Mouse (Mus musculus) heart, adult 2 months (tissue): Measurements from ENCODE around the gene Rab3ip.

Experiments used
- CTCF ChIP-seq: fragments of 200-600 bp; IDR thresholded peaks from 2 replicates; pipeline ENCODE4 v1.8.1; 2022; ENCODE audit warnings: antibody characterized with exemption, mild to moderate bottlenecking, moderate library complexity
- EP300 ChIP-seq: fragments of 200-500 bp; IDR thresholded peaks from 2 replicates; pipeline ENCODE4 v1.6.1; 2011; ENCODE audit warnings: low read depth, low read length, control low read depth; ENCODE audit not compliant: insufficient read depth
- POLR2A ChIP-seq: fragments of 200-500 bp; IDR thresholded peaks from 2 replicates; pipeline ENCODE4 v1.6.1; 2011; ENCODE audit warnings: mild to moderate bottlenecking, low read depth, low read length, control low read depth; ENCODE audit not compliant: insufficient read depth

DNA sequence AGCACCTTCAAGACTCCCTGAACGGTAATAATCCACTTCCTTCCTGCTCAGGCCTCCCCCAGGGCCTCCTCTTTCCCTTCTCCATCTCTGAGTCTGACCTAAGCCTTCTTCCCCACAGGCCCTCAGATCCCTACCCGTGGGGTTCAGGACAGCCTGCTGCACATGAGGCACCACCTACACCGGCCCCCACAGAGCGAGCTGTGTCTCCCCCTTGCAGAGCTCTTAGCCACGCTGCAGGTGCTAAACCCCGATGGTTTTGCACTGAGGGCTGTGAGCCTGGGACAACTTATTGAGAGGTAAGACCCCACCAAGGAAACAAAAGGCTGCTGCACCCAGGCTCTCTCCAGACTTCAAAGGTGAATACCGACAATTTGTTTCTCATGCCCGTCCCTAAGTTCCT is 34.0 kb downstream of the Rab3ip start:
- no peak for TF ChIP-seq CTCF
- no peak for TF ChIP-seq POLR2A
- no peak for TF ChIP-seq EP300
